Mouse (Mus musculus) hindbrain, postnatal 0 days (tissue): ENCODE measurements around the gene Cnga2. TPM values are rescaled to one million over a fixed set of nuclear protein-coding genes. Genes with fewer than 3 reads are reported as not detected.
"Not testable (repeated sequence)": the region's sequence is repeated elsewhere in the genome, so short reads cannot be mapped to it uniquely, and the experiment has no call there.

Experiments
- ATAC-seq: fragments of 200-750 bp; cut with Nextera tagmentation; 2 replicates; pipeline ENCODE4 v1.8.0; 2017; ENCODE audit warnings: mild to moderate bottlenecking, moderate TSS enrichment, moderate library complexity
- DNase-seq: peaks from one replicate; pipeline ENCODE4 v3.0.0-alpha.2; 2015; ENCODE audit warnings: low spot score
- H3K27ac ChIP-seq: fragments of 300-500 bp; sonication (generic); 2 replicates; pipeline ENCODE4 v1.5.1; 2014; ENCODE audit warnings: mild to moderate bottlenecking
- H3K27me3 ChIP-seq: fragments of 300-500 bp; sonication (generic); 2 replicates; pipeline ENCODE4 v1.6.1; 2014; ENCODE audit warnings: low read length, mixed read lengths; ENCODE audit not compliant: insufficient read depth
- H3K36me3 ChIP-seq: fragments of 300-500 bp; sonication (generic); 2 replicates; pipeline ENCODE4 v1.6.1; 2014; ENCODE audit warnings: low read length, mixed read lengths; ENCODE audit not compliant: insufficient read depth
- H3K4me1 ChIP-seq: fragments of 300-500 bp; sonication (generic); 2 replicates; pipeline ENCODE4 v1.6.1; 2014; ENCODE audit warnings: antibody characterized with exemption, low read length, mixed read lengths; ENCODE audit not compliant: insufficient read depth
- H3K4me2 ChIP-seq: fragments of 300-500 bp; sonication (generic); 2 replicates; pipeline ENCODE4 v1.6.1; 2014; ENCODE audit warnings: low read depth, mild to moderate bottlenecking, low read length, moderate library complexity, mixed read lengths
- H3K4me3 ChIP-seq: fragments of 300-500 bp; sonication (generic); 2 replicates; pipeline ENCODE4 v1.5.1; 2014; ENCODE audit warnings: low read length
- H3K9ac ChIP-seq: fragments of 300-500 bp; sonication (generic); replicated peaks from 2 replicates; pipeline ENCODE4 v1.6.1; 2014; ENCODE audit warnings: mild to moderate bottlenecking, low read length, moderate library complexity, mixed read lengths
- H3K9me3 ChIP-seq: fragments of 300-500 bp; sonication (generic); 2 replicates; pipeline ENCODE4 v1.6.1; 2016; ENCODE audit warnings: low read length, mixed read lengths
- CTCF ChIP-seq: IDR thresholded peaks from 2 replicates; pipeline ENCODE4 v1.5.1; 2016; ENCODE audit warnings: antibody characterized with exemption, control low read depth, low read depth
- WGBS: fragments of 180-500 bp; shearing (Covaris S2); extraction: QIAGEN DNeasy Blood & Tissue Kit; methylation state at CpG from one replicate; pipeline ENCODE4 v1.1.7; 2014; 5-methylcytosine and 5-hydroxymethylcytosine counted together
- polyA plus RNA-seq: library from polyadenylated mRNA; unstranded; fragments of >200 nt; fragmentation: Nextera tagmentation; extraction: Ambion mirVana; gene quantifications from 2 replicates; pipeline ENCODE4 v1.2.1, GENCODE M21; 2015
- total RNA-seq: library from RNA; depleted of rRNA; stranded (reverse); fragments of >200 nt; gene quantifications from 2 replicates; pipeline ENCODE4 v1.2.3, GENCODE M21; 2014

Gene Cnga2
- total and polyA plus RNA-seq, 2 experiments from 2014 or later, result 0.05 to 0.09 TPM

DNA sequence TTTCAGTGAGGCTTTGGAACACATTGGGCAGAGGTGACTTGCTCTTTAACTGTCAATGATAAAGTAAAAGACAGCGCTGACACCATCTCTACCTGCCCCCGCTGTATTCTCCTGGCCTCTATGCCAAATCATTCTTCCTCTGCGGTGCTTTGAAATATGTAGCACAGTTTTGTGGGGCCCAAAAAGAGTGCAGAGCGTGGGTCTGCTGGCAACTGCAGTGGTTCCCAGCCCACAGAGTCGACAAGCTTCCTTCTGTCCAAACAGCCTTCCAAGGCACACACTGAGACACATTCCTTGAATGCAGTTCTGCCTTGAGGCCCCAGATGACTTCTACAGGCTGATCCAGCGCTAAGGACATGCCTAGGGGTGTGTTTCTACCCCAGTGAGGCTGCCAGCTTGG, 22.8 kb upstream of the Cnga2 start:
- ATAC-seq, result no peak
- 73% methylated on average over 6 of the region's 6 CpGs for WGBS

DNA sequence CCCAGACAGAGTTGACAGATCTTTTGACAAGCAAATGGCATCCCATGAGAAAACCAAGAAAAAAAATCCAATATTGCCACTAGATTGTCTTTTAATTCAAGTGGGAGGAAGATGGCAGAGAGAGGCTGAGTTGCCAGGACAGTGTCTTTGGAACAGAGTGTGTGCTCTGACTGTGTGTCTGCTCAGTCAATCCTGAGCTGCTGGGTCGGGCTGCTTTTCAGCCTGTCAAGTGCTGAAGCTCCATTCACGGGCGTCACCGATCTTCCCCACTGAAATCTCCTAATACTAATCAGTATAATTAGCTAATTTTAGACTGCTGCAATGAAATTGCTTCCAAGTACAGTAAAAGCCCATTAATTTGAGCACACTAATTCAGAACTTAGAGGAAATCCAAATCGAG, 20.3 kb upstream of the Cnga2 start:
- ATAC-seq (no peak), DNase-seq (no peak)
- no peak overlapping the region for H3K9ac ChIP-seq
- no peak overlapping the region for H3K27ac ChIP-seq
- H3K4me1 ChIP-seq, result no peaks in the 10 kb centered on the region
- no peak overlapping the region for H3K4me3 ChIP-seq
- H3K9me3 ChIP-seq, result no peaks in the 10 kb centered on the region
- no peaks in the 10 kb centered on the region for H3K36me3 ChIP-seq
- no peak for TF ChIP-seq CTCF
- no peaks in the 10 kb centered on the region for H3K27me3 ChIP-seq
- no peak overlapping the region for H3K4me2 ChIP-seq
- 77% methylated on average over 5 of the region's 5 CpGs for WGBS

More for the DNA sequence above, 22.8 kb upstream of the Cnga2 start:
- Histone ChIP-seq H3K27ac (no peak overlapping the region), H3K36me3 (no peaks in the 10 kb centered on the region), H3K9ac (no peak overlapping the region), H3K9me3 (no peaks in the 10 kb centered on the region), H3K4me3 (no peak overlapping the region), H3K4me2 (no peak overlapping the region), H3K4me1 (no peaks in the 10 kb centered on the region), H3K27me3 (no peaks in the 10 kb centered on the region)
- DNase-seq, result no peak
- TF ChIP-seq CTCF, result no peak

DNA sequence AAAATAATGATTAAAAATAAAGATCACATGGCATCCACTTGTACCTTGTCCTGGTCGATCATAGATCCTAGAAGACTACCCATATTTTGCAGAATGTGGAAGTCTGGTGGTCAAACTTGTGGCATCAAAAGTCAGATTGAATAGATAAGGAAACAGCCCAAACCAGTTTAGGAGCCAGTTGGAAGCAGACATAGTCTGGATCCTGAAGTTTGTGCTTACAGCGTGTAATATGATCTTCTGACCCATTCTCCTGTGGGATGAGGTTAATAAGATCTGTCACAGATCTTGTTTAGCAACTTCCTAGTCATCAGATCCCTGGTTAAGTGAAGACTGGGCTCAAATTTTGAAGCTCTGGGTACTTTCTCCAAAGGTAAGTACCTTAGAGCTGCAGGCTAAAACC, 19.0 kb upstream of the Cnga2 start, which contains the start of gene Fate1:
Gene Fate1, plus strand, starts transcription at position 301 of the 400 bp plus-strand sequence.
- H3K27ac ChIP-seq, result no peak within 1 kb of the TSS
- no peaks in the 10 kb centered on the region for H3K36me3 ChIP-seq
- H3K4me2 ChIP-seq, result no peak within 1 kb of the TSS
- no peak for TF ChIP-seq CTCF
- no peak for ATAC-seq
- no peaks in the 10 kb centered on the region for H3K9me3 ChIP-seq
- no peak within 1 kb of the TSS for H3K9ac ChIP-seq
- no peaks in the 10 kb centered on the region for H3K27me3 ChIP-seq
- H3K4me3 ChIP-seq, result no peak within 1 kb of the TSS
- 77% methylated on average over 2 of the region's 2 CpGs for WGBS
- no peak for DNase-seq
- H3K4me1 ChIP-seq, result no peaks in the 10 kb centered on the region

DNA sequence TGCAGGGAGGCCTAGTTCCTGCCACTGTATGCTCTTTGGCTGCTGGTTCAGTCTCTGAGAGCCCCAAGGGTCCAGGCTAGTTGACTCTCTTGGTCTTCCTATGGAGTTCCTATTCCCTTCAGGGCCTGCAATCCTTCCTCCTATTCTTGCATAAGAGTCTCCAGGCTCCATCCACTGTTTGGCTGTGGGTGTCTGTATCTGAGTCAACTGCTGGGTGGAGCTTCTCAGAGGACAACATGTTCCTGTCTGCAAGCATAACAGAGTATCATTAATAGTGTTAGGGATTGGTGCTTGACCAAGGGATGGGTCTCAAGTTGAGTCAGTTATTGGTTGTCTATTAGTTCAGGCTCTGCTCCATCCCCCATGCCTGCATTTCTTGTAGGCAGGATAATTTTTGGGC, 14.0 kb upstream of the Cnga2 start:
- H3K4me3 ChIP-seq, H3K4me1 ChIP-seq, ATAC-seq, H3K9me3 ChIP-seq, H3K36me3 ChIP-seq, DNase-seq, H3K9ac ChIP-seq, H3K4me2 ChIP-seq, H3K27me3 ChIP-seq, H3K27ac ChIP-seq: not testable (repeated sequence)

DNA sequence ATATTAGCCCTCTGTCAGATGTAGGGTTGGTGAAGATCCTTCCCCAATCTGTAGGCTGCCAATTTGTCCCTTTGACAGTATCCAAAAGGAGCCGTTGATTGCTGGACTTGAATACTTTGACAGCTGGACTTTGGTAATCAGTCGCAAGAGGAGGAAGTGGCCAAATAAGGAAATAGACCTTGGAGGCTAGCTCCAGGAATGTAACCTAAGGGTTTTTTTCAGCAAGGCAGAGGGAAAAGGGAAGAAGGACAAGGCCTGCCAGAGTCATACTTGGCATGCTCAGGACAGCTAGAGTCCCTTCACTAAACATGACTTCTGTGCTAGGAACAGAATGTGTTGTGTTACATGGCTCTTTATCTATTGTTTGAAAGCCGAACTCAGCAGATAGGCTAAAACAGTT, 11.2 kb upstream of the Cnga2 start:
- Histone ChIP-seq H3K27me3 (no peaks in the 10 kb centered on the region), H3K4me1 (no peaks in the 10 kb centered on the region), H3K4me2 (no peak overlapping the region), H3K9me3 (no peaks in the 10 kb centered on the region), H3K36me3 (no peaks in the 10 kb centered on the region), H3K9ac (no peak overlapping the region), H3K4me3 (no peak overlapping the region), H3K27ac (no peak overlapping the region)
- ATAC-seq (no peak), DNase-seq (no peak)
- TF ChIP-seq CTCF, result no peak
- WGBS, result 80% methylated on average over 3 of the region's 3 CpGs

DNA sequence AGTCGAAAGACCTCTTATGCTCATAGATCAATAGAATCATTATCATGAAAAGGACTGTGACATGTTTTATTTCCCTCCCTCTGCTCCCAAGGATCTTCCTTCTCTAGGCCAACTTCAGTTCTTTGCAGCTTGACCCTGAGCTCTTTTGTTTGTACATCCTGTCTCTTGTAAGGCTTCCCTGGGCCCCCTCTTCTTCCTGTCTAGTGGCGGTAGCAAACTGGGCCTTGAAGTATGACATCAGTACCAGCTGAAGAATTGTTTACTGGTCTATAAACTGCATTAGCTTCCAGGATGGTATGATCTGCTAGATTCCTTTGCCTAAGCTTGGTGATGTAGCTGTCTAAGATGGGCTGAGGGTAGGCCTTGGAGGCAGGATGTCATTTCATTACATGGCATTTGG, 10.3 kb upstream of the Cnga2 start:
- Histone ChIP-seq H3K4me1 (no peaks in the 10 kb centered on the region), H3K4me2 (no peak overlapping the region), H3K27ac (no peak overlapping the region), H3K9ac (no peak overlapping the region), H3K4me3 (no peak overlapping the region), H3K27me3 (no peaks in the 10 kb centered on the region), H3K36me3 (no peaks in the 10 kb centered on the region), H3K9me3 (no peaks in the 10 kb centered on the region)
- TF ChIP-seq CTCF, result no peak
- DNase-seq (no peak), ATAC-seq (no peak)
- 76% methylated on average over 2 of the region's 2 CpGs for WGBS

DNA sequence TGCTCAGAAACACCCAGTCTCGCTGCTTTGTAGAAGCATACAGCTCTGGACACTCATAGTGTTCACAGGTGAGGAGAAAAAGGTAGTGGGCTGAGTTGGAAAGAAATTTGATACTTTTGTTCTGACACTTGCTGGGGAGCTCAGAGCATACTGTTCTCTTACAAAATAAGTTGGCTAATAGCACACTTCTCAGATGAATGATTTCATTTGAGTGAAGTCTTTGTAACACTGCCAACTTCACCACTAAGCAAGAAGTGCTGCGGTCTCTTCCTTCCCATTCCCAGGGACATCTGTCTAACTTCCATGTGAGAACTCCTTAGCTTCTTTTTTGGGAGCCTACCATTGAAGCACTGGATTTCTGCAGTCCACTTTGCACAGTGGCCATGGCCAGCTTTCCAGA, 8.4 kb upstream of the Cnga2 start:
- H3K36me3 ChIP-seq, result no peaks in the 10 kb centered on the region
- no peaks in the 10 kb centered on the region for H3K4me1 ChIP-seq
- 67% methylated on average over 2 of the region's 2 CpGs for WGBS
- H3K27ac ChIP-seq, result no peak overlapping the region
- no peak overlapping the region for H3K9ac ChIP-seq
- H3K4me2 ChIP-seq, result no peak overlapping the region
- DNase-seq, result no peak
- ATAC-seq, result no peak
- no peaks in the 10 kb centered on the region for H3K9me3 ChIP-seq
- H3K4me3 ChIP-seq, result no peak overlapping the region
- no peak for TF ChIP-seq CTCF
- H3K27me3 ChIP-seq, result no peaks in the 10 kb centered on the region

DNA sequence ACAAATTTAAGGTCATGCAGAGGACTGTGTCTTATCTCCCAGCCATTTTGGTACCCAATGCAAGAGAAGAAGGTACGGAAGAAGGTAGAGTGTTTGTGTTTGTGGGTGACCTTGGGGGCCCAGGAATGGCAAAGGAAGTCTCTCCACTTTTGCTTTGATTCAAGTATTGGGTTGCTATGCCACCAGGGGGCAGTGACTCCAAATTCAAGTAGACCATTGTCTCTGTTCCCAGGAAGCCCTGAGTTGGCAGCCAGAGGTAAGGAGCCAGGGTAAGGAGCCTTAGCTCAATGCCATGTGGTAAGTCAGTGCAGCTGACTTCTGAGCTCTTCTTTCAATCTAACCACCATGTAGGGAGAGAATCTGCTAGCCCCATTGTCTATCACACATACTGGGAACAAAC, 7.9 kb upstream of the Cnga2 start:
- H3K4me3 ChIP-seq, result no peak overlapping the region
- H3K9me3 ChIP-seq, result no peaks in the 10 kb centered on the region
- H3K9ac ChIP-seq, result no peak overlapping the region
- no peak overlapping the region for H3K4me2 ChIP-seq
- no peak overlapping the region for H3K27ac ChIP-seq
- DNase-seq, result peak; percentile 4
- H3K27me3 ChIP-seq, result no peaks in the 10 kb centered on the region
- peak; percentile 39; the same call in 1 of the 2 replicates for TF ChIP-seq CTCF
- no peaks in the 10 kb centered on the region for H3K4me1 ChIP-seq
- no peak for ATAC-seq
- 86% methylated on average over 1 of the region's 1 CpGs for WGBS
- no peaks in the 10 kb centered on the region for H3K36me3 ChIP-seq
